ENCODE assay signal across 23 mouse cellular contexts in the genomic region with DNA sequence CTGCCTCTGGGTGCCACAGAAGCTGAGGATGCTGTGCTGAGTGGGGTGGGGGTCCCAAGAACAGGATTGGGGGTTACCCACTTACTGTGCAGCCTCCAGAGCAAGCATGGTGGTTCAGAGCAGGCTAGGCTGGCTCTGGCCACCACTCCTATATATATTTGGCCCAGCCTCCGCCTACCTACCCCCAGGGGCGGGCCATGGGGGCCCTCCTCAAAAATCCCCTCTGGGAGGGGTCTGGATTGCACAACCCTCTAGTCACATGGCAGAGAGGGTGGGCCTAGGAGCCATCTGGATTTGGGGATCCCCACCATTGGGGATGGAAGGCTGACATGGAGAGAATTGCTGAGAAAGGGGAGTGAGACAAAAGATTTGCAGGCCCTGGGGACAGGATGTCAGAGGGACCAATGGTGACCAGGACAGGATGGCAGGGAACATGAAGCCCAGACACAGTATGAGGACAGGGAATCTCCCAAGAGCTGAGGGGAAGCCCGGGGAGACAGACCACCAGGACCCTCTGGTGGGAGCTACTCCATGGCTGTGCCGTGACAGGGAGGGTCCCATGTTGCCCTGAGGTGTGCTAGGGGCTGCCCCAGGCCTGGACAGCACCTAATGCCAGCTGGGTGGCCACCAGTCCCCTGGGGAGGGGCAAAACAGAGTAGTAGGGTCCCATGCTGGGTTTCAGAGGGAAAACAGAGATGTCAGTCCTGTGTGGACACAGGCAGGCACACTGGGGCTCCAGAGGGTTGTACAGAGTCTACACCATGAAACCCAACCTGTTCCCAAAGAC. TPM values are rescaled to one million over a fixed set of nuclear protein-coding genes. Genes with fewer than 3 reads are reported as not detected.
A peak's percentile ranks its signal among the peaks of the same experiment; 100 is the strongest.
DNase-seq lines count a peak whose midpoint lies in the region; ATAC-seq and TF ChIP-seq lines count a peak whose summit lies in the region.
"Had no signal": no experiment of that assay in that cellular context is flagged by ENCODE, and none has a peak within 500 bp of the region (broad histone marks: within the 10 kb centered on the region; RNA-seq: fewer than 3 reads in every experiment).

A gene (minus strand): TSS at position 126 of the 787 bp plus-strand sequence.

- H3K4me2 ChIP-seq in limb, embryonic 14.5 days (replicated peaks; ENCODE audit: low read depth, low read length, severe bottlenecking): no peak within 1 kb of the TSS
- no peak within 1 kb of the TSS for H3K4me2 ChIP-seq in midbrain, embryonic 13.5 days (replicated peaks)
- H3K4me2 ChIP-seq: forebrain, embryonic 12.5 days; liver, embryonic 13.5 days; midbrain, embryonic 11.5 days; neural tube, embryonic 13.5 days had no signal

- DNase-seq in limb, embryonic 14.5 days (ENCODE audit: low spot score): no peak
- DNase-seq in limb, embryonic 10.5 days (ENCODE audit: low spot score): no peak
- peak; percentile 16 for DNase-seq in thymus, postnatal 14 days
- no peak for DNase-seq in thymus, postnatal 25 days
- no peak for DNase-seq in adrenal gland, postnatal 4 days (ENCODE audit: low spot score in 2 of 2)
- DNase-seq: adrenal gland, adult 8-10 months; cerebellum, adult 11 months; cerebellum, postnatal 14 days; embryo, embryonic 11 days; gastrocnemius, postnatal 14 days; heart, adult 2 months; kidney, adult 8-10 months; kidney, postnatal 14 days; liver, embryonic 13.5 days had no signal

- ATAC-seq in limb, embryonic 14.5 days (ENCODE audit: low FRiP score, low read depth): no peak
- ATAC-seq in monocyte, adult 5-6 weeks (replicated peaks; ENCODE audit: insufficient number of reproducible peaks, low FRiP score, low TSS enrichment, poor library complexity, severe bottlenecking): no peak
- ATAC-seq in midbrain, embryonic 13.5 days: no peak
- ATAC-seq: Patski had no signal

- 74% methylated on average over 4 of the region's 4 CpGs for WGBS in limb, embryonic 14.5 days
- 82% methylated on average over 4 of the region's 4 CpGs for WGBS in limb, embryonic 10.5 days
- 91% methylated on average over 4 of the region's 4 CpGs for WGBS in midbrain, embryonic 13.5 days

- H3K9ac ChIP-seq in limb, embryonic 14.5 days (ENCODE audit: low read depth, low read length, severe bottlenecking): peak within 1 kb of the TSS; percentile 12; the same call in 1 of the 2 replicates
- no peak within 1 kb of the TSS for H3K9ac ChIP-seq in midbrain, embryonic 13.5 days (replicated peaks)
- H3K9ac ChIP-seq: forebrain, embryonic 12.5 days; liver, embryonic 13.5 days; neural tube, embryonic 13.5 days had no signal

- TF ChIP-seq POLR2A in limb, embryonic 14.5 days (IDR thresholded peaks at IDR 0.05; ENCODE audit: borderline replicate concordance, extremely low read depth, insufficient read depth, insufficient read length): no peak

- no peak within 1 kb of the TSS for H3K27ac ChIP-seq in limb, embryonic 14.5 days (replicated peaks; ENCODE audit: low read depth, low read length)
- no peak within 1 kb of the TSS for H3K27ac ChIP-seq in limb, embryonic 10.5 days
- H3K27ac ChIP-seq in midbrain, embryonic 13.5 days: no peak within 1 kb of the TSS
- H3K27ac ChIP-seq: forebrain, embryonic 12.5 days; heart, adult 2 months; left cerebral cortex, adult 2 months; liver, embryonic 13.5 days; neural tube, embryonic 13.5 days had no signal

- H3K36me3 ChIP-seq in limb, embryonic 14.5 days (ENCODE audit: control insufficient read depth, insufficient read depth, low read length): peaks cover 49% of the 10 kb centered on the region
- H3K36me3 ChIP-seq in limb, embryonic 10.5 days: peaks cover 53% of the 10 kb centered on the region
- H3K36me3 ChIP-seq in midbrain, embryonic 13.5 days: peaks cover 46% of the 10 kb centered on the region

- no peak within 1 kb of the TSS for H3K4me3 ChIP-seq in limb, embryonic 14.5 days (replicated peaks; ENCODE audit: low read length)
- H3K4me3 ChIP-seq in limb, embryonic 10.5 days: no peak within 1 kb of the TSS
- no peak within 1 kb of the TSS for H3K4me3 ChIP-seq in midbrain, embryonic 13.5 days (replicated peaks)
- H3K4me3 ChIP-seq: forebrain, embryonic 12.5 days; heart, adult 2 months; left cerebral cortex, adult 2 months; liver, embryonic 13.5 days; neural tube, embryonic 13.5 days had no signal

- H3K4me1 ChIP-seq in limb, embryonic 14.5 days (ENCODE audit: control insufficient read depth, insufficient read depth, low read length): peaks cover 7% of the 10 kb centered on the region
- H3K4me1 ChIP-seq in limb, embryonic 10.5 days: peaks cover 14% of the 10 kb centered on the region
- peaks cover 6% of the 10 kb centered on the region for H3K4me1 ChIP-seq in midbrain, embryonic 13.5 days (replicated peaks)

- H3K9me3 ChIP-seq in limb, embryonic 14.5 days (ENCODE audit: control insufficient read depth, low read length): no peaks in the 10 kb centered on the region
- H3K9me3 ChIP-seq in limb, embryonic 10.5 days (replicated peaks): no peaks in the 10 kb centered on the region
- H3K9me3 ChIP-seq in midbrain, embryonic 13.5 days: no peaks in the 10 kb centered on the region
- H3K9me3 ChIP-seq: forebrain, embryonic 12.5 days; liver, embryonic 13.5 days; neural tube, embryonic 13.5 days had no signal

- peaks cover 8% of the 10 kb centered on the region; the same call in 1 of the 2 replicates for H3K27me3 ChIP-seq in limb, embryonic 14.5 days (ENCODE audit: control insufficient read depth, insufficient read depth, low read length)
- peaks cover 31% of the 10 kb centered on the region for H3K27me3 ChIP-seq in limb, embryonic 10.5 days (ENCODE audit: low read depth, poor library complexity, severe bottlenecking)
- peaks cover 22% of the 10 kb centered on the region for H3K27me3 ChIP-seq in midbrain, embryonic 13.5 days
- H3K27me3 ChIP-seq: Patski had no signal

RNA-seq across cellular contexts. Expression of the gene that starts here (rescaled TPM):
- polyA plus RNA-seq in limb, embryonic 14.5 days (2012; rRNA removed): 1.1 and 1.5 TPM in 2 replicates
- polyA plus RNA-seq in limb, embryonic 14.5 days (2014; fragmentation: Nextera tagmentation; extraction: Ambion mirVana): 0.43 and 0.59 TPM in 2 replicates
- polyA plus RNA-seq in limb, embryonic 10.5 days (2016; fragmentation: Nextera tagmentation; extraction: Ambion mirVana): 0.20 TPM in 1 of 2 replicates, not detected in the other
- total RNA-seq in monocyte, adult 5-6 weeks (2017): 11.0 to 17.1 TPM (median 14.5 TPM) in 3 replicates
- not detected in 2 replicates for polyA plus RNA-seq in midbrain, embryonic 13.5 days (2015; fragmentation: Nextera tagmentation; extraction: Ambion mirVana)
- total RNA-seq in adrenal gland, postnatal 4 days (2021): 1 to 10 TPM in 1 of 2 experiments, under 1 TPM in 1; 0.84 to 2.9 TPM
- total RNA-seq: hematopoietic stem cell, adult 5-6 weeks had no signal
- polyA plus RNA-seq: forebrain, embryonic 12.5 days; heart, embryonic 14.5 days; midbrain, embryonic 11.5 days had no signal
